Mouse (Mus musculus): Measurements from ENCODE around the gene Rdh1.
"Not testable (repeated sequence)": the region's sequence is repeated elsewhere in the genome, so short reads cannot be mapped to it uniquely, and the experiment has no call there.

Gene Rdh1

GRCm38 (mm10) chr10:127748847-127749612 is 10.5 kb upstream of the Rdh1 start:
- DNase-seq (ENCODE audit: low spot score): peak; percentile 33

- DNase-seq (ENCODE audit: low spot score): no peak
Observed at GRCm38 (mm10) chr10:127750136-127750777, 9.3 kb upstream of the Rdh1 start.

- DNase-seq (ENCODE audit: low spot score): no peak
Observed at GRCm38 (mm10) chr10:127751548-127751947, 8.0 kb upstream of the Rdh1 start, which contains the start of gene Gpr182. Gene Gpr182, minus strand, starts transcription at chr10:127751732.

- DNase-seq (ENCODE audit: low spot score): no peak
Observed at GRCm38 (mm10) chr10:127754566-127755166, 4.9 kb upstream of the Rdh1 start.

- DNase-seq (ENCODE audit: low spot score): no peak
Observed at GRCm38 (mm10) chr10:127755246-127755645, 4.3 kb upstream of the Rdh1 start.

GRCm38 (mm10) chr10:127755770-127756468 is 3.6 kb upstream of the Rdh1 start:
- no peak for DNase-seq (ENCODE audit: low spot score)

GRCm38 (mm10) chr10:127762926-127763325 is 3.4 kb downstream of the Rdh1 start:
- not testable (repeated sequence) for DNase-seq (ENCODE audit: low spot score)

- DNase-seq (ENCODE audit: low spot score): no peak
Observed at GRCm38 (mm10) chr10:127763914-127764680, 4.6 kb downstream of the Rdh1 start.

GRCm38 (mm10) chr10:127766564-127766963 is 7.0 kb downstream of the Rdh1 start:
- no peak for DNase-seq (ENCODE audit: low spot score)

- DNase-seq (ENCODE audit: low spot score): no peak
Observed at GRCm38 (mm10) chr10:127776011-127776410, 16.5 kb downstream of the Rdh1 start, which contains the start of gene Rdh9. Gene Rdh9, plus strand, starts transcription at chr10:127776386.

- not testable (repeated sequence) for DNase-seq (ENCODE audit: low spot score)
Observed at GRCm38 (mm10) chr10:127782321-127782720, 22.8 kb downstream of the Rdh1 start.

- DNase-seq (ENCODE audit: low spot score): not testable (repeated sequence)
Observed at GRCm38 (mm10) chr10:127785411-127785810, 25.9 kb downstream of the Rdh1 start.

GRCm38 (mm10) chr10:127799295-127799694 is 39.8 kb downstream of the Rdh1 start:
- DNase-seq (ENCODE audit: low spot score): no peak

GRCm38 (mm10) chr10:127800891-127801290 is 41.4 kb downstream of the Rdh1 start, which contains the start of gene Rdh16:
Gene Rdh16, plus strand, starts transcription at chr10:127801152.
- no peak for DNase-seq (ENCODE audit: low spot score)

GRCm38 (mm10) chr10:127801612-127802011 is 42.1 kb downstream of the Rdh1 start:
- no peak for DNase-seq (ENCODE audit: low spot score)

GRCm38 (mm10) chr10:127802236-127802635 is 42.7 kb downstream of the Rdh1 start:
- no peak for DNase-seq (ENCODE audit: low spot score)

- DNase-seq (ENCODE audit: low spot score): no peak
Observed at GRCm38 (mm10) chr10:127804416-127804815, 44.9 kb downstream of the Rdh1 start.

- DNase-seq (ENCODE audit: low spot score): no peak
Observed at GRCm38 (mm10) chr10:127815888-127816287, 56.4 kb downstream of the Rdh1 start.

GRCm38 (mm10) chr10:127817268-127817910 is 57.9 kb downstream of the Rdh1 start:
- not testable (repeated sequence) for DNase-seq (ENCODE audit: low spot score)

Data from embryo, embryonic 10.5 days (tissue).